Mouse (Mus musculus): ENCODE measurements around the gene V1rd19. TPM values are rescaled to one million over a fixed set of nuclear protein-coding genes. Genes with fewer than 3 reads are reported as not detected.
"Not testable (repeated sequence)": the region's sequence is repeated elsewhere in the genome, so short reads cannot be mapped to it uniquely, and the experiment has no call there.

Gene V1rd19
- 0.07 TPM in 1 of 2 replicates, not detected in the other for polyA plus RNA-seq (2012; rRNA removed)

DNA sequence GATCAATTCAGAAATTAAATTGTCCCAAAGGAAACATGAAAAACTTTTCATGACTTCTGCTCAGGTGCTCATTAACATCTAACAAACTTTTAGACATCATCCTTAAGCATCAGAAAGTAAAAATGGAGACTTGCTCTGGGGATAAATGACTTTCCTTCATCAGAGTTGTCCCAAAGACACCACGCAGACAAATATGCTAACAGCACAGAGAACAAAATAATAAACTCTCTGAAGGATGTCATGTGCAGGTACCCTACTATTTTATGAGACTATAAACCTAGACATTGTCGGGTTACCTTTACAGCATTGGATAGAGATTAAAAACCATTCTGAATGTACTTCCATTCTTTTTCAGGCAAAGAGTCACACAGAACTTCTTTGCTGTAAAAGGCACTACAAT lies at the start of gene V1rd19:
TSS of gene V1rd19 (plus strand) at position 301 of the 400 bp plus-strand sequence.
- Histone ChIP-seq H3K27ac (ENCODE audit: control insufficient read depth, insufficient read depth, low read depth, low read length) (no peak within 1 kb of the TSS), H3K27me3 (ENCODE audit: control insufficient read depth, insufficient read depth, low read length) (no peaks in the 10 kb centered on the region), H3K36me3 (ENCODE audit: control insufficient read depth, insufficient read depth, low read length) (no peaks in the 10 kb centered on the region), H3K4me1 (ENCODE audit: control insufficient read depth, insufficient read depth, low read length) (no peaks in the 10 kb centered on the region), H3K4me3 (ENCODE audit: control insufficient read depth, low read depth, low read length) (no peak within 1 kb of the TSS)
- TF ChIP-seq CTCF (IDR thresholded peaks at IDR 0.05; ENCODE audit: control insufficient read depth, insufficient read depth, insufficient replicate concordance, low read depth, low read length) (no peak), POLR2A (IDR thresholded peaks at IDR 0.05; ENCODE audit: control insufficient read depth, low read depth, low read length) (no peak)

DNA sequence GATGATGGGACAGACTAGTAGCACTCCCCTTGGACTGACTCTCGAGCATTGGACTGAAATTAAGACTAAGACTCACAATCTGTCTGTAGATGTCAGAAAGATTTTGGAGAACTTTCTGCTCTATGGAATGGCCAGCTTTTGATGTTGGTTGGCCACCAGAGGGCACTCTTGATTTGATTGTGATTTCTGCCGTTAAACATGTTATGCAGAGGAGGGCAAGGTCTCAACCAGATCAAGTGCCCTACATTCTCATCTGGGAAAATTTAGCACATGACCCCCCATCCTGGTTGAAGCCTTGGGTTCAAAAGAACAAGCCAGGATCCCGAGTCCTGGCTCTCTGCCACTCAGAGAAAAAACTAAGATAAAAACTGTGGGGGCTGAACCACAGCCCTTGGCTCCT lies 33.4 kb upstream of the V1rd19 start:
- H3K27ac ChIP-seq (ENCODE audit: control insufficient read depth, insufficient read depth, low read depth, low read length); H3K4me3 ChIP-seq (ENCODE audit: control insufficient read depth, low read depth, low read length); H3K4me1 ChIP-seq (ENCODE audit: control insufficient read depth, insufficient read depth, low read length); H3K27me3 ChIP-seq (ENCODE audit: control insufficient read depth, insufficient read depth, low read length); H3K36me3 ChIP-seq (ENCODE audit: control insufficient read depth, insufficient read depth, low read length): not testable (repeated sequence)

DNA sequence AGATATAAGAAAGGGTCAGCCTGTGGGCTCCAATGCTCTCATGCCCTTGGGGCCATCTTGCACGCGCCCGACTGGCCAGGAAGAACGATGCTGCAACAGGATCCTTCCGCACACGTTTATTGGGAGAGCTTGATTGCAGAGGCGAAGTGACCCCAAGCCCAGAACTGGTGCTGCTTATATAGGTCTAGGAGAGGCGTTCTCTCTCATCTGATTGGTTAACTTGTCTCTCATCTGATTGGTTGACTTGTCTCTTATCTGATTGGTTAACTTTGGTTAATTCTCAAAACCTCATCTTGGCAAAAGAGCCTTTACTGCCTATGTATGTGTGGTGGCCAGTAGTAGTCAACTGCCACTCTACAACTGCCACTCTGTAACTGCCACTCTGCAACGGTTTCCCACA lies 27.2 kb upstream of the V1rd19 start, which contains the start of gene Vmn1r181:
TSS of gene Vmn1r181 (plus strand) at position 301 of the 400 bp plus-strand sequence.
- not testable (repeated sequence) for H3K36me3 ChIP-seq (ENCODE audit: control insufficient read depth, insufficient read depth, low read length); H3K4me1 ChIP-seq (ENCODE audit: control insufficient read depth, insufficient read depth, low read length); H3K27me3 ChIP-seq (ENCODE audit: control insufficient read depth, insufficient read depth, low read length)
- Histone ChIP-seq H3K4me3 (ENCODE audit: control insufficient read depth, low read depth, low read length) (peak within 1 kb of the TSS; percentile 24), H3K27ac (ENCODE audit: control insufficient read depth, insufficient read depth, low read depth, low read length) (peak within 1 kb of the TSS; percentile 64)

DNA sequence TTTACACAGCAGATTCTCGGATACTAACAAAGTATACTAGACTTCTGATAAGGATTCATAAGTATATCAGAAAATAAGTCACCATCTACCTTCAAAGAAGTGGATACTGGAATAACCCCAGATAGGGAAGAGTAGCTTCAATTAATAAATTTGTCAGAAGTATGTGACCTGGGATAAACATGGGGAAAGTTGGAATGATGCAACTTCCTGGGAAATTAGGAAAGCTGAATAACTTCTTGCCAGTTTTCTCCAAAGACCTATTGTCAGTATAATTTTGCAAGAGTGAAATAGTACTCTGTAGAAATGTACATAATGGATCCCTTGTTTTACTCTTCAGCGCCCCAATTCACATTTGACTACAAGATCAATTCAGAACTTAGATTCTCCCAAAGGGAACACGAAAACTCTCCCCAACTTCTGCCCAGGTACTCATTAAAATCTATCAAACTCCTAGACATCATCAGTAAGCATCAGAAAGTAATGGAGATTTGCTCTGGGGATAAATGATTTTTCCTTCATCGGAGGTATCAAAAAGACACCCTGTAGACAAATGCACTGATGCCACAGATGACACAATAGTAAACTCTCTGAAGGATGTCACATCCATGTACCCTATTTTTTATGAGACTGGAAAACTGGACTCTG lies 51.3 kb downstream of the V1rd19 start, which contains the start of gene Vmn1r183:
TSS of gene Vmn1r183 (plus strand) at position 595 of the 645 bp plus-strand sequence.
- H3K27me3 ChIP-seq (ENCODE audit: control insufficient read depth, insufficient read depth, low read length), result no peaks in the 10 kb centered on the region
- TF ChIP-seq CTCF (IDR thresholded peaks at IDR 0.05; ENCODE audit: control insufficient read depth, insufficient read depth, insufficient replicate concordance, low read depth, low read length) (no peak), POLR2A (IDR thresholded peaks at IDR 0.05; ENCODE audit: control insufficient read depth, low read depth, low read length) (no peak)
- no peaks in the 10 kb centered on the region for H3K4me1 ChIP-seq (ENCODE audit: control insufficient read depth, insufficient read depth, low read length)
- no peaks in the 10 kb centered on the region for H3K36me3 ChIP-seq (ENCODE audit: control insufficient read depth, insufficient read depth, low read length)
- H3K4me3 ChIP-seq (ENCODE audit: control insufficient read depth, low read depth, low read length), result no peak within 1 kb of the TSS
- H3K27ac ChIP-seq (ENCODE audit: control insufficient read depth, insufficient read depth, low read depth, low read length), result no peak within 1 kb of the TSS

Other genes with a start within 250 kb of the V1rd19 start
- not detected in 2 replicates for gene Vmn1r174, start 249.4 kb upstream of the V1rd19 start, polyA plus RNA-seq (2012; rRNA removed)
- gene Vmn1r175, start 191.0 kb upstream of the V1rd19 start, polyA plus RNA-seq (2012; rRNA removed), result 0.04 TPM in 1 of 2 replicates, not detected in the other
- gene Vmn1r176, start 164.3 kb upstream of the V1rd19 start, polyA plus RNA-seq (2012; rRNA removed), result not detected in 2 replicates
- not detected in 2 replicates for gene Vmn1r177, start 135.2 kb upstream of the V1rd19 start, polyA plus RNA-seq (2012; rRNA removed)
- gene Vmn1r178, start 109.7 kb upstream of the V1rd19 start, polyA plus RNA-seq (2012; rRNA removed), result not detected in 2 replicates
- not detected in 2 replicates for gene Vmn1r179, start 74.7 kb upstream of the V1rd19 start, polyA plus RNA-seq (2012; rRNA removed)
- not detected in 2 replicates for gene Vmn1r180, start 51.1 kb upstream of the V1rd19 start, polyA plus RNA-seq (2012; rRNA removed)
- gene Vmn1r181, start 27.1 kb upstream of the V1rd19 start, polyA plus RNA-seq (2012; rRNA removed), result 0.82 and 2.4 TPM in 2 replicates
- gene Vmn1r183, start 51.6 kb downstream of the V1rd19 start, polyA plus RNA-seq (2012; rRNA removed), result 0.01 and 0.04 TPM in 2 replicates
- gene Zfp180, start 80.2 kb downstream of the V1rd19 start, polyA plus RNA-seq (2012; rRNA removed), result 7.3 TPM in 2 replicates
- gene Zfp112, start 110.6 kb downstream of the V1rd19 start, polyA plus RNA-seq (2012; rRNA removed), result 0.46 and 0.67 TPM in 2 replicates
- gene Zfp235, start 132.5 kb downstream of the V1rd19 start, polyA plus RNA-seq (2012; rRNA removed), result 1.4 and 1.5 TPM in 2 replicates
- gene Zfp114, start 173.4 kb downstream of the V1rd19 start, polyA plus RNA-seq (2012; rRNA removed), result 0.11 and 0.16 TPM in 2 replicates
- gene Zfp111, start 209.8 kb downstream of the V1rd19 start, polyA plus RNA-seq (2012; rRNA removed), result 0.57 and 0.67 TPM in 2 replicates
- 0.70 and 0.84 TPM in 2 replicates for gene Zfp109, start 235.9 kb downstream of the V1rd19 start, polyA plus RNA-seq (2012; rRNA removed)